Mouse (Mus musculus) G1E (cell line): Measurements from ENCODE around the gene Pknox2. TPM values are rescaled to one million over a fixed set of nuclear protein-coding genes. Genes with fewer than 3 reads are reported as not detected.

Experiments
- ATAC-seq: 2 replicates; pipeline ENCODE4 v1.8.0; 2016; ENCODE audit warnings: mild to moderate bottlenecking; ENCODE audit not compliant: insufficient number of reproducible peaks, poor library complexity, low FRiP score, severe bottlenecking; ENCODE audit errors: extremely low read depth
- DNase-seq: peaks from one replicate; pipeline ENCODE4 v3.0.0; 2012; ENCODE audit warnings: low spot score
- H3K27me3 ChIP-seq: 2 replicates; pipeline ENCODE4 v1.6.1; 2012; ENCODE audit warnings: mild to moderate bottlenecking, low read length, inconsistent platforms; ENCODE audit not compliant: insufficient read depth
- H3K36me3 ChIP-seq: replicated peaks from 2 replicates; pipeline ENCODE3; 2012; ENCODE audit warnings: mild to moderate bottlenecking, inconsistent platforms
- H3K4me1 ChIP-seq: 2 replicates; pipeline ENCODE4 v1.6.1; 2012; ENCODE audit warnings: low read depth, low read length, inconsistent platforms, mixed read lengths; ENCODE audit not compliant: insufficient read depth
- H3K4me3 ChIP-seq: 2 replicates; pipeline ENCODE4 v1.5.1; 2012; ENCODE audit warnings: low read depth, mild to moderate bottlenecking, inconsistent platforms, low read length, moderate library complexity, mixed read lengths
- H3K9me3 ChIP-seq: replicated peaks from 2 replicates; pipeline ENCODE4 v1.6.1; 2012; ENCODE audit warnings: inconsistent platforms
- CTCF ChIP-seq: IDR thresholded peaks from 2 replicates; pipeline ENCODE4 v1.5.1; 2012; ENCODE audit warnings: low read depth, low read length, inconsistent platforms, mixed read lengths
- GATA1 ChIP-seq: IDR thresholded peaks from 2 replicates; pipeline ENCODE4 v1.6.1; 2012; ENCODE audit warnings: borderline replicate concordance, low read length, inconsistent platforms, mixed read lengths
- GATA2 ChIP-seq: IDR thresholded peaks from 2 replicates; pipeline ENCODE4 v1.6.1; 2012; ENCODE audit warnings: low read depth, low read length, inconsistent platforms, borderline replicate concordance
- POLR2AphosphoS5 ChIP-seq: IDR thresholded peaks from 2 replicates; pipeline ENCODE4 v1.6.1; 2012; ENCODE audit warnings: low read depth, low read length, inconsistent platforms; ENCODE audit not compliant: insufficient replicate concordance
- TAL1 ChIP-seq: conservative IDR thresholded peaks from 2 replicates; pipeline ENCODE4 v1.6.1; 2012; ENCODE audit warnings: low read depth, low read length, inconsistent platforms, mixed read lengths
- polyA plus RNA-seq: library from polyadenylated mRNA; stranded (reverse); fragments of >175 nt; gene quantifications from 2 replicates; pipeline ENCODE4 v1.2.3, GENCODE M21; 2012
- total RNA-seq, 2 experiments: library from RNA; stranded (forward) in 1 of 2; stranded (reverse) in 1 of 2; fragments of 200-1000 nt in 1 of 2; fragments of >200 nt in 1 of 2; fragmentation: Nextera tagmentation in 1 of 2; gene quantifications; 2 replicates each; pipeline ENCODE4 v1.2.3; 2014 to 2017

Gene Pknox2
- total and polyA plus RNA-seq, 3 experiments, result 0.27 to 1.4 TPM; not detected in 1

DNA sequence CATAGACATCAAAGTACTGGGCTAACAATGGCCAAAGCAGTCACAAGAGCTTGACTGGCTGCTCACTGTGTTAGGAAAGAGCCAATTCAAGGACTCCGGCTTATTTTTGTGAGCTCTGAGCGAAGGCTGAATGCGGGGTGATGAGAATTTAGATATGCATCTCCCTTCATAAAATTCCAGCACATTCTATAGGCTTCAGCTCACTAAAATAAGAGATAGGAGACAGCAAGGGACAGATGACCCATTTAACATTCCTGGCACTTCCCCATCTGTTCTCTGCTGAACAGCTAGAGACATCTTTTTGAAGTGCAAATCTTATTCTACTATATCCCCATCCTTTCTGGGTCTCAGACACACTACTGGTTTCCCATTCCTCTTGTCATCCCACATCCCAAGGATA lies 147.8 kb downstream of the Pknox2 start:
- Histone ChIP-seq H3K36me3 (no peaks in the 10 kb centered on the region), H3K4me3 (no peak overlapping the region), H3K4me1 (no peaks in the 10 kb centered on the region), H3K27me3 (0 out of 2 replicates have a peak, but pooled peaks cover 2% of the 10 kb centered on the region), H3K9me3 (no peaks in the 10 kb centered on the region)
- no peak for TF ChIP-seq GATA1
- TF ChIP-seq TAL1, result no peak
- TF ChIP-seq CTCF, result no peak
- DNase-seq (no peak), ATAC-seq (no peak)

DNA sequence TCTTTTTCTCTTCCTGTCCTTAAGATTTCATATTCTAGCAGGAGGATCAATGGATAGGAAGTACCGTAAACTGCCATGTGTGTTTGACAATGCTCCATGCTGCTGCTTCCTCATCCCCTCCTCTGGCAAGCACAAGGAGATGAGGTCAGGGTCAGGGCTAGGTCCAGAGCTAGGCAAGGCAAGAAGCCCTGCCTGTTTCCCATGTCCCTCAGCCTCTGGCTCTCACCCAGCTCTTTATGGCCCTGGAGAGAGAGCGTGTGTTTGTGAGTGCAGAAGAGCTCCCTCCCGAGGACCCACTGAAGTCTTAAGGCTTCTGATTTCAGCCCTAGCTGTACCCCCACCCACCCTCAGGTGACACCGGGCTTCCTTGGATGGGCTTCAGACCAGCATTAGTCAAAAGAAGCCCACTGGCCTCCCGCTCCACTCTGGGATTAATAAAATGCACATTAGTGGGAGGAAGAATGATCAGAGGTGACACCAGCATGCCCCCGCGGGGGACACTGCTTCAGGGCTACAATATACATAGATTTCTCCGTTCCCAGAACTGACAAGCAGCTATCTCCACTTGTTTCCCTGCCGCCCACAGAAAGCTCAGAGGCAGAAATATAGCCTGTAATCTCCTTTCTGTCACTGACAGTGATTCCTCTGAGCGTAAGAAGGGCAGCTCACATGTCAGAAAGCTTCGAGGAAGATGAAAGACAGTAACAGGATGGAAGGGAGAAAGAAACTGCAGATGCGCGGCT lies 156.4 kb downstream of the Pknox2 start:
- no peak for TF ChIP-seq TAL1
- no peak for TF ChIP-seq GATA1
- TF ChIP-seq CTCF, result no peak
- TF ChIP-seq GATA2, result no peak
- no peak for TF ChIP-seq POLR2AphosphoS5
- no peak for DNase-seq
- Histone ChIP-seq H3K36me3 (no peaks in the 10 kb centered on the region), H3K9me3 (no peaks in the 10 kb centered on the region), H3K4me1 (no peaks in the 10 kb centered on the region), H3K4me3 (no peak overlapping the region), H3K27me3 (0 out of 2 replicates have a peak, but pooled peaks cover 4% of the 10 kb centered on the region)
- no peak for ATAC-seq

DNA sequence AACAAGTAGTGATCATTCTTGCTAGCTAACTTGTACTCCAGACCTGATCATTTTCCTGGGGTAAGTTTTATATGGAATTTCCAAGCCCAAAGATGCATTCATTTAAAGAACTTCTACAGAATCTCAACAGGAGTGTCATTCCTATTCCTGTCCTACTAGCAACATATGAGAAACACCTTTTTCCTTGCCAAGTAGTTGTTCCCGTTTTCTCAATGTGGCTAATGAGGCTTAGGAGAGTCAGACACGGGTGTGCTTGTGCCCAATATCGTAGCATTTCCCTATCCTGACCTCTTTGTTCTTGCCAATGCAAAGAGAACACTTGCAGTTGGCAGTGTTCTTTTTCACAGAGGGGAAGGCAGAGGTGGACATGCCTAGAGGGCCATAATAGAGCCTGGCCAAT lies 157.2 kb downstream of the Pknox2 start:
- DNase-seq (no peak), ATAC-seq (no peak)
- TF ChIP-seq POLR2AphosphoS5 (no peak), CTCF (no peak), GATA1 (no peak)
- H3K4me3 ChIP-seq, result no peak overlapping the region
- 0 out of 2 replicates have a peak, but pooled peaks cover 4% of the 10 kb centered on the region for H3K27me3 ChIP-seq
- no peaks in the 10 kb centered on the region for H3K9me3 ChIP-seq
- no peaks in the 10 kb centered on the region for H3K4me1 ChIP-seq
- no peaks in the 10 kb centered on the region for H3K36me3 ChIP-seq

DNA sequence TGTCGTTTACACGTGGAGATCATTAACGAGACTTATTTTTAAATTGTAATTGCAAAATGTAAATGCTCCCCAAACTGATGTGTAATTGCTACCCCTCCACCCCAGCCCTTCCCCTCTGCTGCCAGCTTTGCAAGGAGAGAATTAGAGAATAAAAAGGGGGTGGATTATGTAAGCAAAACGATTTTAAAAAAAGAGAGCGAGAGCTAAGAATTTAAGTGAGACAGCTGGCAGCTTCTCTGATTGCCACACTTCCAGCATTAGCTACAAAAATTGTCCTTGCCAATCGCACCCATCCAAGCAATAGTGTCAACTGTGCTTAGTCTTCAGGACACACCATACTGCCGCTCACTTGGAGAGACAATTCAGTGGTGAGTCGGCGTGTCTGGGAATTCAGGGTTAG lies 162.0 kb downstream of the Pknox2 start:
- TF ChIP-seq GATA1, result no peak
- no peak for TF ChIP-seq GATA2
- TF ChIP-seq CTCF, result no peak
- TF ChIP-seq POLR2AphosphoS5, result no peak
- TF ChIP-seq TAL1, result no peak
- Histone ChIP-seq H3K9me3 (no peaks in the 10 kb centered on the region), H3K27me3 (no peaks in the 10 kb centered on the region), H3K4me1 (no peaks in the 10 kb centered on the region), H3K4me3 (no peak overlapping the region), H3K36me3 (no peaks in the 10 kb centered on the region)
- ATAC-seq (no peak), DNase-seq (no peak)

DNA sequence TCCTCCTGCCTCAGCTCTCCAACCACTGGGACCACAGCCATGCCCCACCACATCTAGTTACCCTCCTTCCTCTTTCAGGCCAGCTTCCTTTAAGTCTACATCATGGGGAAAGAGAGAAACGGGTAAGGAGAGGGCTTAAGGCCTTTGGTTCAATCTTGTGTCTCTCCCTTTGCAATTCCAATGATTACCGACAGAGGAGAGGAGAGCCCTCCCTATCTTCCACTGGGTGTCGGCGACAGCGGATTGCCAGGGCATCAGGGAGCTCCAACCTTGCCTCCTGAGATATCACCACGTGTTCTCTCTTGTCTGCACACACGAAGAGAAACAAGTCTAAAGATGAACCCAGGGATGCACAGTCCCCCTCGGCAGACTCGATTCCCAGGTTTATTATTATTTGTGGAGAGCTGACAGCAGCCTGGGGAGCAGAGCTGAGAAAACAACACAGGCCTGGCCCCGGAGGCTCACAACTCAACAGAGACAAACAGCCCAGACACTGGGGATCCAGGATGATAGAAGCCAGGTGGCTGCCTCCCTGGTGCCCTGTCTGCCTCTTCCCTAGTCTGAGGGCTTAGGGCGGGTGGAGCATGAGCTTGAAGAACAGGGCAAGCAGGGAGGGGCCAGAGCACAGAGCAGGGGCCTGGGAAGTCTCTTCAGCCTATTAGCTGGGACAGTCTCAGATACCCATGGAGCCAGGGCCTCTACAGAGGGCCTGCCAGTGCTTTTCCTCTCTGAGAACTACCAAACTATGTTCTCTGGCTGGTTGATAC lies 170.4 kb downstream of the Pknox2 start:
- no peak for ATAC-seq
- TF ChIP-seq GATA2, result no peak
- no peak for TF ChIP-seq TAL1
- no peak for TF ChIP-seq GATA1

DNA sequence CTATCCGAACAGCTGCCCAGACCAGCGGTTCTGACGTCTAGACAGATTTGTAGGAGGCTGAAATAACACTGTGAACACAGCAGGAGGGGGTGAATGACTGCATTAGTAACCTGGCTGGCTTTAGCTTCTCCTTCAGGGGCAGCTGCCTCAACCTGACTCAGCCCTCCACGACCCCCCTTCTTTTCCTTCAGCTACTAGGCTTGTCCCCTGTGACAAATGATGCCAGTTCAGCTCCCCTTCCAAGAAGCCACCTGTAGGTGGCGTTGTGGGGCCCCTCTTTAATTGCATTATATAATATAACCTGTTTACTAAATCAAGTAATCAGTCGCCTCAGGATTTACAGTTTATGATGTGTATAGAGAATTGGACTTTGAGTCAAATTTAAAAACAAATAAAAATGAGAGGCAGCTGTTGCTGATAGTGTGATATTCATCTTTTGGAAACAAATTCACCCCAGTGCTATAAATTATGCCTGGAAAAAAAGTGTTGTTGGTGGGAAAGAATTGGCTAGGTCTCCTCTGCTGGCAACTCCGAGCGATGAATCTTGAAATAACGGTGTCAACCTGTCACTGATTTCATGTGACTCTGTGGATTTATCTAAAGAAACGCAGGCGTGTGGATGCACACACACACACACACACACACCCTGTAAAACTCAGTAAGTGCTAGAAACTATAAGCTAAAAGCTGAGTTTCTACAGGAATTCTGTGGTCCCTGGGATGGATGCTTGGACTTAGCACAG lies 173.6 kb downstream of the Pknox2 start:
- no peak for ATAC-seq
- Histone ChIP-seq H3K4me3 (no peak overlapping the region), H3K36me3 (no peaks in the 10 kb centered on the region), H3K9me3 (no peaks in the 10 kb centered on the region), H3K27me3 (no peaks in the 10 kb centered on the region), H3K4me1 (no peaks in the 10 kb centered on the region)
- DNase-seq, result no peak
- TF ChIP-seq GATA2 (no peak), GATA1 (no peak), TAL1 (no peak), POLR2AphosphoS5 (no peak), CTCF (no peak)

More for the DNA sequence above, 170.4 kb downstream of the Pknox2 start:
- no peaks in the 10 kb centered on the region for H3K9me3 ChIP-seq
- H3K4me1 ChIP-seq, result no peaks in the 10 kb centered on the region
- H3K4me3 ChIP-seq, result no peak overlapping the region
- no peaks in the 10 kb centered on the region for H3K36me3 ChIP-seq
- H3K27me3 ChIP-seq, result no peaks in the 10 kb centered on the region
- no peak for DNase-seq
